Mouse (Mus musculus): ENCODE measurements around the gene Elof1. TPM values are rescaled to one million over a fixed set of nuclear protein-coding genes. Genes with fewer than 3 reads are reported as not detected.

Elof1 gene
- polyA plus RNA-seq, 1 experiment from 2014 or later, result 75.6 TPM

DNA sequence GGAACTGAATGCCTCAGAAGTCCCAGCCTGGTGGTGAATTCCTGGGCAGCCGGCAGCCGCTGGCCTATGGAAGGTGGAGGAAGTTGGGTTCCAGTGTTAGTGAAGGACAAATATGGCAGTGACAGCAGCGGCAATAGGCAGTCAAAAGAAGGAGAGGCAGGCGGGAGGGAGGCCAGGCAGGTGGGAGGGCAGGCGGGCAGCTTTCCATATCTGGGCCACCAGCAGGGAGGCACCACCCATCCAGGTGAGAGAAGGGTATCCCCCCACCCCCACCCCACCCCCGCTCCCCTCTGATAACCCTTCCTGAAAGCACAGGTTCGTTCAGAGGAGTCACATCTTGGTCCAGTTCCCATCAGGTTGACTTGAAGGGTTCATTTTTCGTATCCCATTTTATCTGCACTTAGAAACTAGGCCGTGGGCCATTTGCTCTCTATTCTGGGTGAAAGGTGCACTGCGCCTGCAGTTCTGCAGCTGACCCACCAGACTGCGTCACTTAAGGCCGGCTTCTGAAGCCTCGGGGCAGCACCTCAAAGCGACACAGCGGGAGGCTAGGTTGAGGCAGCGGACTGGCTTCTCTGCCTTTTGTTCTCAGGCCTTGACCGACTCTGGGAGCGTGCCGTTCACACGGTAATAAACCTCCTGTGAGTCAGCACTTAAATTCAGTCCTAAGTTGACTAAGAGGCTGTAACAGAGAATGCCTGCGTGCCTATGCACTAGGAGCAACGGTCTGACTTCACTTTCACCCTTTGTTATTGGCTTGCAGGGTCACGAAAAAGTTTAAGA is 20.0 kb upstream of the Elof1 start:
- Histone ChIP-seq H3K9ac (replicated peaks) (peak overlapping the region; percentile 28; the same call in 1 of the 2 replicates), H3K9me3 (ENCODE audit: low read length) (no peaks in the 10 kb centered on the region), H3K4me3 (ENCODE audit: low read depth, low read length) (no peak overlapping the region), H3K27me3 (ENCODE audit: insufficient read depth, low read length) (no peaks in the 10 kb centered on the region), H3K4me2 (ENCODE audit: low read depth, low read length) (peak overlapping the region; percentile 90), H3K27ac (ENCODE audit: low read depth) (peak overlapping the region; percentile 72), H3K4me1 (ENCODE audit: insufficient read depth) (peaks cover 19% of the 10 kb centered on the region), H3K36me3 (replicated peaks; ENCODE audit: insufficient read depth, low read length) (no peaks in the 10 kb centered on the region)
- DNase-seq (no peak), ATAC-seq (no peak)
- no peak for TF ChIP-seq CTCF (IDR thresholded peaks at IDR 0.05; ENCODE audit: low read depth)
- no peak for TF ChIP-seq EP300 (IDR thresholded peaks at IDR 0.05; ENCODE audit: low read depth)
- 46% methylated on average over 23 of the region's 23 CpGs for WGBS (ENCODE audit: insufficient replicate concordance)

DNA sequence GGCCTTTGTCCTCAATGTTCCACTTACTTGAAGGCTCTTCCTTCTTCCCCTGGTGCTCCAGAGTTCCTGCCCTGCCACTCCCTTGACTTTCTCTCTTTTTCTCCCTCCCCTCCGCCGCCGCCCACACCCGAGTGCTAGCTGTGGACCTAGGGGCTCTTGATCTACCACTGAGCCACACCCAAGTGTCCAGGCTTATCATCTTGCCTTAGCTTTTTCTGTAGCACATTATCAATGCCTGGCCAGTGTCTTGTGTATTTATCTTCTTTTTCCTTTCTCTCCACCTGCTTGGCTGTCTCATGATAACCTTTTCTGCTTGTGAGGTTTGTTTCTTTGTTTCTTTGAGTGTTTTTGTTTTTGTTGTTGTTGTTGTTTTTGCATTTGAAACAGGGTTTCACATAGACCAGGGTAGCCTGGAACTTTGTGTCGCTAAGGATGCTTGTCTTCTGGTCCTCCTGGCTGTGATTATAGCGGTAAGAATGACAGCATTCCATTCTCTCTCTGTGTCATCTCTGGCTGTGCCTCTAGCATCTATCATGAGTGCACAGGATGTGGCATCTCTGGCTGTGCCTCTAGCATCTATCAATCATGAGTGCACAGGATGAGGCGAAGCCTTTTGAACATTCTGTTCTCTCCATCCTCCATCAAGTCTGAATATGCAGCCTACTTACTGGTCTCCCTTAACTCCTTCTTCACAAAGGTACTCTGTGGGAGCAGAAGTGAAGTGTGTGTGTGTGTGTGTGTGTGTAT is 18.8 kb upstream of the Elof1 start, which contains the start of gene Acp5:
Acp5 (minus strand) TSS at position 68 of the 747 bp plus-strand sequence.
- TF ChIP-seq CTCF (IDR thresholded peaks at IDR 0.05; ENCODE audit: low read depth) (no peak), EP300 (IDR thresholded peaks at IDR 0.05; ENCODE audit: low read depth) (peak; percentile 97)
- H3K4me1 ChIP-seq (ENCODE audit: insufficient read depth), result peaks cover 30% of the 10 kb centered on the region
- peak within 1 kb of the TSS; percentile 60 for H3K9ac ChIP-seq (replicated peaks)
- peak; percentile 73 for ATAC-seq
- H3K36me3 ChIP-seq (replicated peaks; ENCODE audit: insufficient read depth, low read length), result no peaks in the 10 kb centered on the region
- H3K4me3 ChIP-seq (ENCODE audit: low read depth, low read length), result peak within 1 kb of the TSS; percentile 42
- H3K27me3 ChIP-seq (ENCODE audit: insufficient read depth, low read length), result no peaks in the 10 kb centered on the region
- H3K4me2 ChIP-seq (ENCODE audit: low read depth, low read length), result peak within 1 kb of the TSS; percentile 90
- WGBS (ENCODE audit: insufficient replicate concordance), result 50% methylated on average over 7 of the region's 7 CpGs
- no peaks in the 10 kb centered on the region for H3K9me3 ChIP-seq (ENCODE audit: low read length)
- peak within 1 kb of the TSS; percentile 72 for H3K27ac ChIP-seq (ENCODE audit: low read depth)
- peak; percentile 70 for DNase-seq

DNA sequence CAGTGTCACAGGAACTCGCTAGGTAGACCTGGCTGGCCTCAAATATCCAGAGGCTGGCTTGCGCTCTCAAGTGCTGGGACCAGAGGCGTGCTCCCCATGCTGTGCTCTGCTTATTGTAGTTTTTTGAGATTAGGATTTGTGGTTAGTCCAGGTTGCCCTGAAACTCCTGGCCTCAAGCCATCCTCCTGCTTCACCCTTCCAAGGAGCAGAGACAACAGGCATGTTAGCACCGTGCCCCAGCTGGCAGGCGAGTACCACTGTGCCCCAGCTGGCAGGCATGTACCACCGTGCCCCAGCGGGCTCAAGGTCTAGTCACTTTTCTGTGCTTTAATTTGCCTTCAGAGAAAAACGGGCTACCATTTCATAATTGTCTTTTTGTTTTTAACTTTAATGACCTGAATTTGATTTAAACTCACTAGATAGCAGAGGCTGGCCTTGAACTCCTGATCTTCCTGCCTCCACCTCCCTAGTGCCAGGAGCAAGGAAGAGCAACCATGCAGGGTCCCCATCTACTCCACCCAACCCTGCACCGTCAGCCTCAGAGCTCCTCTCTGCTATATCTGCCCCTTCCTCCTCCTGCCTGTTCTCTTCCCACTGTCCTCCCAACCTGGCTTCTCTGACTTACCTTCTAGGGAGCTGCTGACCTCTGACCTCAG is 18.1 kb upstream of the Elof1 start:
- Histone ChIP-seq H3K4me2 (ENCODE audit: low read depth, low read length) (peak overlapping the region; percentile 90), H3K9me3 (ENCODE audit: low read length) (no peaks in the 10 kb centered on the region), H3K4me1 (ENCODE audit: insufficient read depth) (peaks cover 36% of the 10 kb centered on the region), H3K27me3 (ENCODE audit: insufficient read depth, low read length) (no peaks in the 10 kb centered on the region), H3K36me3 (replicated peaks; ENCODE audit: insufficient read depth, low read length) (peaks cover 2% of the 10 kb centered on the region; the same call in 1 of the 2 replicates), H3K27ac (ENCODE audit: low read depth) (peak overlapping the region; percentile 61), H3K9ac (replicated peaks) (peak overlapping the region; percentile 60), H3K4me3 (ENCODE audit: low read depth, low read length) (peak overlapping the region; percentile 42)
- WGBS (ENCODE audit: insufficient replicate concordance), result 62% methylated on average over 9 of the region's 9 CpGs
- ATAC-seq, result peak; percentile 11; the same call in 1 of the 2 replicates
- DNase-seq, result no peak
- TF ChIP-seq EP300 (IDR thresholded peaks at IDR 0.05; ENCODE audit: low read depth) (no peak), CTCF (IDR thresholded peaks at IDR 0.05; ENCODE audit: low read depth) (no peak)

DNA sequence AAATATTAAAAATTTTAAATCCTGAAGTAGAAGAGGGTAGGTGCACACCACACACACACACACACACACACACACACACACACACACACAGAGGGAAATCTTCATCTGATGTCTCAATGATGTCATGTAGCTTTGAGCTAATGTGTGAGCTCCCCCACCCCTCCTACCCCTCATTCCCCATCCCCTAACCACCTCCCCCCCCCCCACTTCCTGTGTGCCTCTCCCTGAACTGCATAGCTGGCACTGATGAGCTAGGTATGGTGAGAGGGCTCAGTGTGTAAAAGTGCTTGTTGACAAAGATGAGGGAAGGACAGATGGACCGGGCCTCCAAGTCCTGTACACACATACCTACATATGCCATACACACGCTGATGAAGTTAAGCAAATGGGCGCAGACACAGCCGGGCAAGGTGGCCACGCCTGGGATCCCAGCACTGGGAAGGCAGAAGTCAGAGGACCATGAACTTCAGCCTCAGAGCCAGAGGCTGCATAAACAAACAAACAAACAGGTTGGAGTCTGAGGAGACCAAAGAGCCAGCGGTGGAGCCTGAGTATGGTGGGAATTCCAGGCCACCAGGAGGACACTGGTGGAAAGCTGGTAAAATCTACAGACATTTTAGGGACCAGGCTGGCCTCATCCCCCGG is 17.4 kb upstream of the Elof1 start:
- Histone ChIP-seq H3K9ac (replicated peaks) (peak overlapping the region; percentile 60), H3K9me3 (ENCODE audit: low read length) (no peaks in the 10 kb centered on the region)

DNA sequence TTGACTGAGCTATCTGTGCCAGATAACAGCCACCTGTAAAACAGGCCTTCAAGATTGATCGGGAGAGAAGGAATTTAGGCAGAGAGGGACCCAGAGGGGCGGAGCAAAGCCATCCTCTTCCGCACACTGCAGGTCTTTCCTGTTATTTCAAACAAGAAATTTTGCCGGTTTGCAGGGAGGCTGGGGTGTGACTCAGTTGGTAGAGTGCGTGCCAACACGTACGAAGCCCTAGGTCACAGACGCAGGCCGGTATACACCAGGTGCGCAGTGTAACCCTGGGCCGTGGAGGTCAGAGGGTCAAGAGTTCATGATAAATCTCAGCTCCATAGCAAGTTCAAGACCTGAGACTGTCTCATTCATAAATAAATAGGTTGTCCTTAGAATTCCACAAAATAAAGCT is 15.2 kb upstream of the Elof1 start:
- H3K9me3 ChIP-seq (ENCODE audit: low read length), result no peaks in the 10 kb centered on the region
- 56% methylated on average over 11 of the region's 11 CpGs for whole genome bisulfite sequencing (ENCODE audit: insufficient replicate concordance)
- H3K36me3 ChIP-seq (replicated peaks; ENCODE audit: insufficient read depth, low read length), result peaks cover 25% of the 10 kb centered on the region
- H3K27me3 ChIP-seq (ENCODE audit: insufficient read depth, low read length), result no peaks in the 10 kb centered on the region
- peak overlapping the region; percentile 90 for H3K4me2 ChIP-seq (ENCODE audit: low read depth, low read length)
- peak overlapping the region; percentile 56 for H3K9ac ChIP-seq (replicated peaks)
- DNase-seq, result no peak
- no peak for TF ChIP-seq CTCF (IDR thresholded peaks at IDR 0.05; ENCODE audit: low read depth)
- no peak for TF ChIP-seq EP300 (IDR thresholded peaks at IDR 0.05; ENCODE audit: low read depth)
- peak overlapping the region; percentile 42 for H3K4me3 ChIP-seq (ENCODE audit: low read depth, low read length)
- no peak for ATAC-seq
- H3K27ac ChIP-seq (ENCODE audit: low read depth), result peak overlapping the region; percentile 62; the same call in 1 of the 2 replicates
- peaks cover 30% of the 10 kb centered on the region for H3K4me1 ChIP-seq (ENCODE audit: insufficient read depth)

More for the DNA sequence above, 17.4 kb upstream of the Elof1 start:
- peak overlapping the region; percentile 42 for H3K4me3 ChIP-seq (ENCODE audit: low read depth, low read length)
- WGBS (ENCODE audit: insufficient replicate concordance), result 67% methylated on average over 7 of the region's 7 CpGs
- ATAC-seq, result no peak
- H3K27me3 ChIP-seq (ENCODE audit: insufficient read depth, low read length), result no peaks in the 10 kb centered on the region
- peaks cover 36% of the 10 kb centered on the region for H3K4me1 ChIP-seq (ENCODE audit: insufficient read depth)
- peaks cover 9% of the 10 kb centered on the region for H3K36me3 ChIP-seq (replicated peaks; ENCODE audit: insufficient read depth, low read length)
- H3K27ac ChIP-seq (ENCODE audit: low read depth), result peak overlapping the region; percentile 61
- TF ChIP-seq EP300 (IDR thresholded peaks at IDR 0.05; ENCODE audit: low read depth) (no peak), CTCF (IDR thresholded peaks at IDR 0.05; ENCODE audit: low read depth) (no peak)
- peak overlapping the region; percentile 90 for H3K4me2 ChIP-seq (ENCODE audit: low read depth, low read length)
- DNase-seq, result no peak

Measured in liver, postnatal 0 days (tissue).